Comparison of ENCODE assay signal across 8 mouse cellular contexts in the genomic region with DNA sequence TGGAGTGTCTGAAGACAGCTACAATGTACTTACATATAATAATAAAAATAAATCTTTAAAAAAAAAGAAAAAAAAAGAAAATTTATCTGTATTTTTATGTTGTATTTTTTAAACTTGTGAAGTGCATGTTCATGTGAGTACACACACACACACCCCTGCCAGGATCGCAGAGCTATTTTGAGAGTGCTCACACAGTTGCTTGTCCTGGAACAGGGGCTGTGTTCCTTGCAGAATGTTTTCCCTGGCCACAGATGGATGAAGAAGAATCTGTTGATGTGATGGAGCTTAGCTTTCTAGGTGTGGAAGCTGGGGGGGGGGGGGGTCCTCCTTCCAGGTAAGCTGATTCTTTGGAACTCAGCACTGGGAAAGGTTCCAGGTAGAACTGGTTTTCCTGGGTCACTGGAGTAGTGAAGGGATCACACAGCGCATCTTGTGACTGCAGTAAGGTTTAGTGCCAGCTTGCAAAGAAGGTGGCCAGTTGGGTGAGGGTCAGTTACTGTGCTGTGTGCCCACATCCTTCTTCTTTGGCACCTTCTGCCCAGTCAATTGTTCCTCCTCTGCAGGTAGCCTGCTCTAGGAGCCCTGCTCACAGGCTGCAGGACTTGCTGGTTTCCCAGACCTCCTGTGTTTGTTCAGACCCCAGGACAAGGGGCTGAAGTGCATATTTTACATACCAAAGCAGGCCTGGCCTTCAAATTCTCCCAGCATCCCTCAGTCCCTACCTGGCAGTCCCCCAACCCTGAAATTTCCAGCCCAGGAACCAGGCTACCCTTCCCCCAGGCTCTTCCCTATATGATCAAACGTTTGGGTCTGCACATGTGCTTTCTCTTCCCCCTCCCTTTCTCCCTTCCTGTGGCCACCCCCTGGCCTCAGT. TPM values are rescaled to one million over a fixed set of nuclear protein-coding genes. Genes with fewer than 3 reads are reported as not detected.
DNase-seq lines count a peak whose midpoint lies in the region; ATAC-seq and TF ChIP-seq lines count a peak whose summit lies in the region.

No protein-coding gene starts in this region.

- no peak overlapping the region for H3K9ac ChIP-seq in neural tube, embryonic 13.5 days

- no peaks in the 10 kb centered on the region for H3K9me3 ChIP-seq in neural tube, embryonic 13.5 days
- H3K9me3 ChIP-seq in limb, embryonic 10.5 days (replicated peaks), result no peaks in the 10 kb centered on the region
- H3K9me3 ChIP-seq in forebrain, embryonic 10.5 days, result no peaks in the 10 kb centered on the region

- DNase-seq in cerebellum, adult 2 months, result peak in 1 of 2 experiments; percentile 37
- no peak for DNase-seq in cerebellum, adult 9-11 months
- DNase-seq in neural tube, embryonic 10.5 days (ENCODE audit: extremely low spot score, low spot score), result no peak
- DNase-seq in limb, embryonic 10.5 days (ENCODE audit: low spot score), result no peak
- DNase-seq in frontal cortex, adult 2 months (ENCODE audit: extremely low spot score in 1 of 2, low spot score in 1 of 2), result no peak
- no peak for DNase-seq in thymus, postnatal 14 days
- no peak for DNase-seq in forebrain, embryonic 10.5 days (ENCODE audit: extremely low spot score, low spot score)

- no peak for TF ChIP-seq CTCF in cerebellum, adult 2 months (IDR thresholded peaks at IDR 0.05; ENCODE audit: borderline replicate concordance, insufficient read depth, low read depth, low read length)

- 17% methylated on average over 3 of the region's 3 CpGs for WGBS in cerebellum, adult 2 months
- 74% methylated on average over 3 of the region's 3 CpGs for WGBS in neural tube, embryonic 13.5 days
- 67% methylated on average over 3 of the region's 3 CpGs for WGBS in limb, embryonic 10.5 days
- 75% methylated on average over 3 of the region's 3 CpGs for WGBS in forebrain, embryonic 10.5 days

- TF ChIP-seq POLR2A in cerebellum, adult 2 months (IDR thresholded peaks at IDR 0.05; ENCODE audit: borderline replicate concordance, insufficient read depth, low read length), result no peak

- H3K27ac ChIP-seq in cerebellum, adult 2 months (ENCODE audit: insufficient read depth, low read length), result peak overlapping the region; percentile 86
- 0 out of 2 replicates have a peak overlapping the region, but pooled peaks have one; percentile 2 for H3K27ac ChIP-seq in neural tube, embryonic 13.5 days (replicated peaks)
- peak overlapping the region; percentile 30; the same call in 1 of the 2 replicates for H3K27ac ChIP-seq in limb, embryonic 10.5 days
- no peak overlapping the region for H3K27ac ChIP-seq in forebrain, embryonic 10.5 days

- H3K4me1 ChIP-seq in cerebellum, adult 2 months (ENCODE audit: control insufficient read depth, insufficient read depth, low read length), result peaks cover 27% of the 10 kb centered on the region
- peaks cover 48% of the 10 kb centered on the region for H3K4me1 ChIP-seq in neural tube, embryonic 13.5 days (replicated peaks)
- H3K4me1 ChIP-seq in limb, embryonic 10.5 days, result peaks cover 13% of the 10 kb centered on the region
- peaks cover 18% of the 10 kb centered on the region for H3K4me1 ChIP-seq in forebrain, embryonic 10.5 days

- no peaks in the 10 kb centered on the region for H3K27me3 ChIP-seq in cerebellum, adult 2 months (ENCODE audit: control insufficient read depth, insufficient read depth, low read length)
- no peaks in the 10 kb centered on the region for H3K27me3 ChIP-seq in neural tube, embryonic 13.5 days
- H3K27me3 ChIP-seq in limb, embryonic 10.5 days (ENCODE audit: low read depth, poor library complexity, severe bottlenecking), result no peaks in the 10 kb centered on the region
- no peaks in the 10 kb centered on the region for H3K27me3 ChIP-seq in forebrain, embryonic 10.5 days (ENCODE audit: poor library complexity, severe bottlenecking)

- no peaks in the 10 kb centered on the region for H3K36me3 ChIP-seq in neural tube, embryonic 13.5 days
- peaks cover 11% of the 10 kb centered on the region for H3K36me3 ChIP-seq in limb, embryonic 10.5 days
- peaks cover 2% of the 10 kb centered on the region for H3K36me3 ChIP-seq in forebrain, embryonic 10.5 days (replicated peaks)

- no peak for ATAC-seq in neural tube, embryonic 13.5 days (ENCODE audit: low read depth)

- H3K4me3 ChIP-seq in cerebellum, adult 2 months (replicated peaks; ENCODE audit: insufficient read depth, low read depth, low read length), result no peak overlapping the region
- no peak overlapping the region for H3K4me3 ChIP-seq in neural tube, embryonic 13.5 days
- H3K4me3 ChIP-seq in limb, embryonic 10.5 days, result no peak overlapping the region
- H3K4me3 ChIP-seq in forebrain, embryonic 10.5 days, result no peak overlapping the region

- H3K4me2 ChIP-seq in neural tube, embryonic 13.5 days, result no peak overlapping the region

RNA-seq across cellular contexts. Expression of a gene that starts 52.6 kb away (rescaled TPM):
- 49.1 and 54.9 TPM in 2 replicates for polyA plus RNA-seq in cerebellum, adult 2 months (2012; rRNA removed)
- 26.8 and 28.6 TPM in 2 replicates for polyA plus RNA-seq in neural tube, embryonic 13.5 days (2015; fragmentation: Nextera tagmentation; extraction: Ambion mirVana)
- polyA plus RNA-seq in limb, embryonic 10.5 days (2016; fragmentation: Nextera tagmentation; extraction: Ambion mirVana), result 0.25 and 0.71 TPM in 2 replicates
- polyA plus RNA-seq in frontal cortex, adult 2 months (2012; rRNA removed), result 32.3 and 34.6 TPM in 2 replicates
- 1.1 and 1.6 TPM in 2 replicates for polyA plus RNA-seq in forebrain, embryonic 10.5 days (2016; fragmentation: Nextera tagmentation; extraction: Ambion mirVana)

Comparison
In these comparisons a context has a peak if more than half of its experiments do, and no peak if none do; other contexts are left out.
1. RNA of a gene that starts 52.6 kb away (polyA plus RNA-seq): 49.1 to 54.9 TPM in cerebellum, adult 2 months, 32.3 to 34.6 TPM in frontal cortex, adult 2 months and 26.8 to 28.6 TPM in neural tube, embryonic 13.5 days; 1.1 to 1.6 TPM in forebrain, embryonic 10.5 days and 0.25 to 0.71 TPM in limb, embryonic 10.5 days; every median in the first group is over 10 times any median in the second.